Comparison of ENCODE assay signal across 9 mouse cellular contexts in the genomic region with DNA sequence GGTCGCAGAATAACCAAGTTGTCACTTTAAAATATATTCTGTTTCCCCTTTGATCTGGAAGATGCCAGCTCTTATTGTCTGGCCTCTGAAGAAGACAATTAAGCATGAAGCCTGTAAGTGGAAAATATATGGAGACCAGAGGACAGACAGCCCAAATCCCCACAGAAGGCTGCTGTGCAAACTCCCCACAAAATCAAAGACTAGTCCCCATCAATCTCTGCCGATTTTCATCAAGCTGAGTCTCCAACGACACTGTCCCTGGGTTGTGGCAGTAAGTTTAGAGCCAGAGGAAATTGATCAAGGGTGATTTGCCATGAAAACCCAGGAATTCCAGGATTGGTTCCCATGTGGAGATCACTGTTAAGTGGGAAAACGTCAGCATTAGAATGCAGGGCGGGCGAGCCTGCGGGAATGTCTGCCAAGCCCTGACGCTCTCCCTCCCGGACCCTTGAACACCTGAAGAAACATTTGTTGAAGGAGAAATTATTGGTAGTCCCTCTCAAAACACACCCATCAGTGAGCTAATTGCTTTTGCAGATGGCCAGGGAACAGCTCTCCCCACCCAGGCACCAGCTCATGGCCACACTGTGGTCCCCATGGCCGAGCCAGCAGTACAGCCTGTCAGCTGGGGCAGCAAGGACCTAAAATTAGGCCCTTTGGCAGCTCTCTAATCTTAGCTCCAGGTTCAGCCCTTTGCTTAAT.
DNase-seq lines count a peak whose midpoint lies in the region; ATAC-seq lines count a peak whose summit lies in the region.
"Had no signal": no experiment of that assay in that cellular context is flagged by ENCODE, and none has a peak within 500 bp of the region (broad histone marks: within the 10 kb centered on the region; RNA-seq: fewer than 3 reads in every experiment).

No protein-coding gene starts in this region.

- H3K27me3 ChIP-seq in kidney, embryonic 15.5 days, result no peaks in the 10 kb centered on the region
- no peaks in the 10 kb centered on the region for H3K27me3 ChIP-seq in embryonic facial prominence, embryonic 12.5 days
- H3K27me3 ChIP-seq in neural tube, embryonic 13.5 days, result 0 out of 2 replicates have a peak, but pooled peaks cover 2% of the 10 kb centered on the region

- peaks cover 52% of the 10 kb centered on the region for H3K4me1 ChIP-seq in kidney, embryonic 15.5 days
- peaks cover 41% of the 10 kb centered on the region for H3K4me1 ChIP-seq in embryonic facial prominence, embryonic 12.5 days
- peaks cover 31% of the 10 kb centered on the region for H3K4me1 ChIP-seq in neural tube, embryonic 13.5 days (replicated peaks)

- no peaks in the 10 kb centered on the region for H3K36me3 ChIP-seq in kidney, embryonic 15.5 days
- no peaks in the 10 kb centered on the region for H3K36me3 ChIP-seq in embryonic facial prominence, embryonic 12.5 days
- H3K36me3 ChIP-seq in neural tube, embryonic 13.5 days, result no peaks in the 10 kb centered on the region
- H3K36me3 ChIP-seq: midbrain, embryonic 12.5 days had no signal

- no peak overlapping the region for H3K4me3 ChIP-seq in kidney, embryonic 15.5 days (replicated peaks)
- no peak overlapping the region for H3K4me3 ChIP-seq in embryonic facial prominence, embryonic 12.5 days
- no peak overlapping the region for H3K4me3 ChIP-seq in neural tube, embryonic 13.5 days
- H3K4me3 ChIP-seq: midbrain, embryonic 12.5 days had no signal

- no peak overlapping the region for H3K4me2 ChIP-seq in kidney, embryonic 15.5 days
- no peak overlapping the region for H3K4me2 ChIP-seq in embryonic facial prominence, embryonic 12.5 days (replicated peaks)
- H3K4me2 ChIP-seq in neural tube, embryonic 13.5 days, result peak overlapping the region; percentile 2; the same call in 1 of the 2 replicates

- peak; percentile 23; the same call in 1 of the 2 replicates for ATAC-seq in kidney, embryonic 15.5 days (replicated peaks; ENCODE audit: low FRiP score)
- ATAC-seq in embryonic facial prominence, embryonic 12.5 days (ENCODE audit: insufficient number of reproducible peaks, insufficient read depth, low FRiP score, low TSS enrichment), result no peak
- ATAC-seq in neural tube, embryonic 13.5 days (ENCODE audit: low read depth), result peak; percentile 52
- no peak for ATAC-seq in CD4-positive, CD25-positive, alpha-beta regulatory T cell, adult 4 months

- no peaks in the 10 kb centered on the region for H3K9me3 ChIP-seq in kidney, embryonic 15.5 days (replicated peaks)
- H3K9me3 ChIP-seq in embryonic facial prominence, embryonic 12.5 days, result no peaks in the 10 kb centered on the region
- no peaks in the 10 kb centered on the region for H3K9me3 ChIP-seq in neural tube, embryonic 13.5 days
- H3K9me3 ChIP-seq: midbrain, embryonic 12.5 days had no signal

- peak overlapping the region; percentile 85 for H3K27ac ChIP-seq in kidney, embryonic 15.5 days
- peak overlapping the region; percentile 32; the same call in 1 of the 2 replicates for H3K27ac ChIP-seq in embryonic facial prominence, embryonic 12.5 days
- peak overlapping the region; percentile 54; the same call in 1 of the 2 replicates for H3K27ac ChIP-seq in neural tube, embryonic 13.5 days (replicated peaks)

- H3K9ac ChIP-seq in kidney, embryonic 15.5 days, result no peak overlapping the region
- no peak overlapping the region for H3K9ac ChIP-seq in embryonic facial prominence, embryonic 12.5 days
- H3K9ac ChIP-seq in neural tube, embryonic 13.5 days, result 0 out of 2 replicates have a peak overlapping the region, but pooled peaks have one; percentile 31
- H3K9ac ChIP-seq: midbrain, embryonic 12.5 days had no signal

- DNase-seq in kidney, postnatal 36 days, result no peak
- peak; percentile 27 for DNase-seq in heart, postnatal 4 days
- no peak for DNase-seq in adipocyte (ENCODE audit: low spot score)
- DNase-seq in spleen, adult 12 weeks (ENCODE audit: low spot score), result no peak

- 15% methylated on average over 10 of the region's 10 CpGs for WGBS in kidney, embryonic 15.5 days
- whole genome bisulfite sequencing in embryonic facial prominence, embryonic 12.5 days, result 36% methylated on average over 10 of the region's 10 CpGs
- 11% methylated on average over 10 of the region's 10 CpGs for WGBS in neural tube, embryonic 13.5 days

Comparison
In these comparisons a context has a peak if more than half of its experiments do, and no peak if none do; other contexts are left out.
1. ATAC-seq: peak in kidney, embryonic 15.5 days (single experiment) and neural tube, embryonic 13.5 days (single experiment); none in embryonic facial prominence, embryonic 12.5 days (single experiment) and CD4-positive, CD25-positive, alpha-beta regulatory T cell, adult 4 months (single experiment).
2. H3K27ac ChIP-seq: peak in every context shown above with its lines; median percentile 85 in kidney, embryonic 15.5 days; 54 in neural tube, embryonic 13.5 days; 32 in embryonic facial prominence, embryonic 12.5 days.